Mouse (Mus musculus) urinary bladder, postnatal 25 days (tissue): Measurements from ENCODE around the gene Snupn.
A peak's percentile ranks its signal among the peaks of the same experiment; 100 is the strongest.
"Not testable (repeated sequence)": the region's sequence is repeated elsewhere in the genome, so short reads cannot be mapped to it uniquely, and the experiment has no call there.

ENCODE experiments used
- DNase-seq: peaks from one replicate; pipeline ENCODE4 v3.0.0; 2022; ENCODE audit warnings: low spot score

The Snupn gene

DNA sequence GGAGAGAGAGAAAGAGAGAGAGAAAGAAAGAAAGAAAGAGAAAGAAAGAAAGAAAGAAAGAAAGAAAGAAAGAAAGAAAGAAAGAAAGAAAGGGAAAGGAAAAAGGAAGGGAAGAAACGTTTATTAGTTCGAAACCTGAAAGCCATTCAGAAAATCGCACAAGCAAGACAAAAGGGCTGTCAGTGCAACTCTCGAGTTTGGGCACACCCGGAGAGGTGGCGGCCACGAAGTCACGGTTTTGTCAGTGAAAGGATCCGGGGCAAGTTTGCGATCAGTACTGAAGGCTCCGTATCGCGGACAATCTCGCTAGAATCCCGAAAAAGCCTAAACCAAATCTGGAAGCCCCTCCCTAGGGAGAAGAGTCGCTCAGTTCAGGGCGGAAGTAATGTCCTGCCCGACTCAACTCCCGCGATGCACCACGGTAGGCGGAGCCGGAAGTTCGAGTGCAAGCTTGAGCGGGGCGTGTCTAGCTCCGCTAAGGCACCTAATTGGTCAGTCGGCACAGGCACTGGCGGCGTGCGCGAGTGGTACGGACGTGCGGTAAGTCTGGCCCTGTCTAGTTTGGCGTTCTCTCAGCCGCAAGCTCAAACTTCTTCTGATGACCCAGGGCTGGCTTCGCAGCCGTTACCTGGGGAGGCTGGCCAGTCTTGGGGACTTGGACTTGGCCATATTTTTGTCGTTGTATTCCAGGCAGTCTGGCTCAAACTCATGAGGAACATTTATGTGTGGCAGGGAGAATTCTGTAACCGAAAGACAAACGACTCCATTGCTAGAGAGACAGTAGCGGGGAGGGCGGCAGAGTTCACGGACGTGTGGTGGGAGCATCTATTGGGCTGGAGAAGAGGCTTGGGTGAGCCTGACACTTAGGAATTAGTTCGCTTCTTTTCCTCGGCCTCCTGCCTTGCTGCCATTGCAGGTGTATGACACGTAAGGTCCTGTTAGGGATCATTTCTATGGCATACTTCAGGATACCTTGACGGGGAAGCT lies at the start of gene Snupn:
Snupn (plus strand) TSS at position 465 of the 987 bp plus-strand sequence.
- DNase-seq, result peak; percentile 91

DNA sequence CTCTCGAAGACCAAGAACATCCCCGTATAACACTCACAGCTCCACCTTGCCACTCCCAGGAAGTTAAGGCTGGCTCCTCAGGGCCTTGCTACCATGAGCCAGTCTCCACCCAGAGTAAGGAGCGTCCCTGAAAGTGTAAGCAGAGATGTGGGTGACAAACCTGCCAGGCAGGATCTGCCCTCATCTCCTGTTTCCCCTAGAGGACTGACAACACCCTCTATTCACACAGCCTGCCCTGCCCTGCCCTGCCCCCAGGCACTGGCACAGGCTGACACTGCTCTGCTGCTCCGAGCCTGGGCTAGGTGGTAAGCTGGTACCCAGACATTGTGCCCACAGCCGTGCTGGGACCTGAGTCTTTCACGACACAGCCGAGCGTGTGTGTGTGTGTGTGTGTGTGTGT lies 49.5 kb upstream of the Snupn start:
- DNase-seq, result peak; percentile 42

DNA sequence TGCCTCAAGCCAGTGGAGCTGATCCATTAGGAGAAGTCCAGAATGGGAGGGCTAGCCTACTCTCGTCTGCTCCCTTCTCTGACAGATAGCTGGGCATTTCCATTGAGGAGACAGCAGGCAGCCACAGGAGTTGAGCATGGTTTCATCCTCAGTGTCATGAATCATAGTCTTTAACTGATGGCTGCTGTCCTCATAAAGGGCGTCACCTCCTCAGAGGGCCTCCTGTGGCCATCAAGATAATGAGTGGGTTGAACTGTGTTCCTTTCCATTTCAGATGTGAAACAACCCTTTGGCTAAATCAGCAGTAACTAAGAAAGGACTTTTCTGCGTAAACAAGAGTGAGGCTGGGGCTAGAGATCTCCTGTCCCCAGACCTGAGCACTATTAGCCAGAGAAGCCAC lies 47.0 kb upstream of the Snupn start:
- DNase-seq, result no peak

DNA sequence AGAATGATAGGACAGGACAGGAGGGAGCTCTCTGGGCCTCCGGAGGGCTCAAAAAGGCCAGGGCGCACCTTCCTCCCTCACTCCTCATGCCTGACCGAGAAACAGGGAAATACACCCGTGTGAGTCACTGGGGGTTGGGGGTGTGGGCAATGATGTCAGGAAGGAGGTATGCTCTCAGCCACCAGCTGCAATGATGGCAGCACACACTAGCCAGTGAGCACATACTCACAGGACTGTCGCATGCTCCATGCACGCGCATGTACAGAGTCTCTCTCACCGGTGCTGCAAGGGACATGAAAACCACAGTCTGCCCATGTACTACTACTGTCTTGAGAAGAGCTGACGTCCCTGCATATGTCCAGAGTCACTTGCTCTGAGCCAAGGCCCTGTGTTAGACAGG lies 43.1 kb upstream of the Snupn start:
- DNase-seq, result no peak

DNA sequence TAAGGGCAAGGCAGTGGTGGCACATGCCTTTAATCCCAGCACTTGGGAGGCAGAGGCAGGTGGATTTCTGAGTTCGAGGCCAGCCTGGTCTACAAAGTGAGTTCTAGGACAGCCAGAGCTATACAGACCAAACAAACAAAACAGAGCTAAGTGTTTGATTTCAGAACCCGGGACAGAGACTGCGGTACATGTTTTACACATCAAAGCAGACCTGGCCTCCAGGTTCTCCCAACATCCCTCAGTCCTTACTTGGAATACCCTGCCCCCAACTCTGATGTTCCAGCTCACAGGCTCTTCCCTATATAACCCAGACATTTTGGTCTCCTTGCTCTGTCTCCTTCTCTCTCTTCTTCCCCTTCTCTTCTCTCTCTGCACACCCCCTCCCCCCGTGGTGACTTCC lies 40.7 kb upstream of the Snupn start:
- not testable (repeated sequence) for DNase-seq

DNA sequence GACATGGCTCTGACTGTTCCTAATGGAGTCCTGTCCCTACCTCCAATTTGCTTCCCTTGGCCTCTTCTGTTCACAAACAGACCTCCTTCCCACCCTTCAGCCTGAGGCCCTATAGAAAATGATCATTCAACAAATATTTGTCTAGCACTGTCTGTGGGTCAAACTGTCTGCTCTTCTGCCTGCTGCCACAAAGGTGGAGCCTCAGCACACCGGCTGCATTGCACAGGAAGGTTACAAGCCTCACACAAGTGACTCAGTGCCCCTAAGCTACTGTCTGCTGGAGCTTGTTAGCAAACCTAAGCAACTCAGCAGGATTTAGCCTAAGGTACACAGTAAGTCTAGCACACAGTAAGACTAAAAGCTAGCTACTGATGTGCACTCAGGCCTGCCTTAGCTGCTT lies 39.7 kb upstream of the Snupn start:
- no peak for DNase-seq

DNA sequence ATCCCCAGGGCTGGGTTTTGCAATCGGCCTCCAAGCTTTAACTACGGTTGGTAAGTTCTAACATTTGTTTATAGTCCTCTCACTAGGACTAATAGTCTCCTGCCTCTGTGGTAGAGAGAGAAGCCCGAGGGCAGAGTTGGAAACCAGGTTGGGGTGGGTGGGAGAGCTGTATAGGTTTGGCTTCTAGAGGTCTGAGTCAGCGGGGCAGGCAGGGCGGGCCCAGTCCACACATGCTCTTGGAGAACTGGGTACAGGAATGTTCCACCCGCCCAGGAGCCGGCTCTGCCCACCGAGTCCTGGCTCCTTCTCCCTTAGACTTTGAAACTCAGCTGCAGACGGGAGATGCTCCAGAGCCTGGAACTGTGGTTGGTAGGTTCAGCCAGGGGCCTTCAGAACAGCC lies 36.7 kb upstream of the Snupn start:
- DNase-seq, result peak; percentile 52

DNA sequence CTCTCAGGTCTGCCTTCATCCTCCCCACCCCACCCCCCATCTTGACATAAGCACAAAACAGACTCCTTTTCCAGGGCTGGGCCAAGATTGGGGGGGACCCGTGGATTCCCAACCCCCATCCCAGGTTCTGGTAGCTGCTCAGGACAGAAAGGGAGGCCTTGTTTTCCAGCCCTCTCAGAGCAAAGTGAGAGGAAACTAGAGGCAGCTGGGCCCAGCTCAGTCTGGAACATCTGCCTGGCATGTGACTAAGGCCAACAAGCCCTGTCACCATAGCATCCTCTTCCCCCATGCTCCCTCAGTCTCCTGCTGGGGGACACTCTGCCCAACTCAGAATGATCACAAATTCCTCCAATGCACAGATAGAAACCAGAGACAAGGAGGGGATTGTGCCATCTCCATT lies 35.6 kb upstream of the Snupn start:
- no peak for DNase-seq

DNA sequence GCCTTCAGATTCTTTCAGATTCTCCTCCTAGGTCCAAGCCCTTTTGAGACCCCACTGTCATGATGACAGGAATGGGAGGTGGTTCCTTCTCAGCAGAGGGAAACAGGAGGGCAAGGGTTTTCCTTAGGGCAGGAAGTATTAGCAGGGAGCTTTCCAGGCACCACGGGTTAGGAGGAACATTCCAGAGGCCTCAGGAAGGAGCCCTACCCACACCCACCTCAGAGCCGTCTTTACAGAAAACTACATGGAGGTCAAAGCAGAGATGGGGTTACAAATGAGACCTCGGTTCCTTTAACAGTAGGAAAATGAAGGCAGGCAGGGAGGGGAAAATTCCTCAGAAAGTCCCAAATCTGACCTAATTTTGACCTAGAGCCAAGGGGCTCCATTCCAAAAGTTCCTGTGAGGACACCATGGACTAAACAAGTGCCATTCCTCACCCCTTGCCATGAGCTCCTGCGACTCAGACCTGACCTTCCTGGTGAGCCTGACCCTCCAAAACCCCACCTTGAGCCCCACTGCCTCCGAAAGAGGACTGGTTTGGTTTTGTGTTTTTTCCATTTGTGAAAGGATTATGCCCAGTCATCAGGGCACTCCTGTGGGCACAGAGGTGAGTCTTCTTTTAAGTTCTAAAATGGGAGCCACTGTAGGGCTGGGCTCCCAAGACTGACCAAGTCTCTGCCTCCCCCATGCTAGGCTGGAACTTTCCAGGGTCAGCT lies 34.8 kb upstream of the Snupn start:
- no peak for DNase-seq

DNA sequence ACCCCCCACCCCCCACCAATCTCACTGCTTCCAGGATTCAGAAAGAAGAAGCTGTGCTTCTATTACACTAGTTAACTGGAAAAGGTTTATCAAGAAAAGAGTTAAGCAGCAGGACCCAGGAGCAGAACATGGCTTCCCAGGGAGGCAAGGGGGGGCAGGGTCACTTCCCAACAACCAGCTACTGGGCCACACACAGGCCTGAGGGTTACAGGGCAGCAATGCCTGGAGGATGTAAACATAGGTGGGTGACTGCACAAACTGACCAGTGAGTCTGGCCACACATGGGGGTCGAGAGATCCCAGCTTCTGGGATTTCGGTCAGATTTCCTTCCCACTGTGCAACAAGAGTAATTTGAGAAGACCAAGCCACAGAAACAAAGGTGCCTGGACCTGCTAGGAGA lies 33.5 kb upstream of the Snupn start:
- no peak for DNase-seq

DNA sequence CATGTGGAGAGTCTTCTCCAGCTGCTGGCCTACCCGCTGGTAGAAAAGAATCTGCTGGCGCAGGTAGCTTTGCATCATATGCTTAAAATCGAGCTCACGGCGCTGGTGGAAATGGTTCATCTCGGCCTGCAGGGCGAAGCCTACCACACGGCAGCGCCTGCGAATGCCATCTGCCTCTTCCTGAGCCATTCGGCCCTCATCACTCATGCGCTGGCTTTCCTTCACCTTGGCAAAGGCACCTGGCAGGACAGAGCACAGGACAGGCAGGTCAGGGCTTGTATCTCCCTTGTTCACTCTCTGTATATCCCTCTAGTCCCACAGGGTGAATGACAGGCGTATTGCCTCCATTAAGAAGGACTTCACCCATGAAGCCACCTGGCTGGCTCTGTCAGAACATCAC lies 32.2 kb upstream of the Snupn start:
- DNase-seq, result no peak

DNA sequence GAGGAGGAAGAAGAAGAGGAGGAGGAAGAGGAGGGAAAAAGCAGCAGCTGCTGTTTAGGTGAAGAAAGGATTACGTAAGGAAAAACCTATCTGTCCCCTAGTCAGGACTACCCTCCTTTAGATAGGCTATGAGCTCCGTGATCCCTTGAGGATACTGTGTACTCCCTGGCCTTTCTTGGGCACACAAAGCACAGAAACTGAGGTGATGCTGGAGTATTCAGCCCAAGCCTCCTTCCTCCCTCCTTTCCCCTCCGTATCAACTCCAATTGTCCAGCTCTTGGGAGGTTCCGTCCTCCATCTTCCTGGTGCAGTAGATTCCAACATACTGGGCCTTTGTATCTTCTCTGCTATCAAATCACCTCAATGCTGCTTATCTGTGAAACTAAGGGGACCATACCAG lies 27.9 kb upstream of the Snupn start:
- DNase-seq, result no peak

DNA sequence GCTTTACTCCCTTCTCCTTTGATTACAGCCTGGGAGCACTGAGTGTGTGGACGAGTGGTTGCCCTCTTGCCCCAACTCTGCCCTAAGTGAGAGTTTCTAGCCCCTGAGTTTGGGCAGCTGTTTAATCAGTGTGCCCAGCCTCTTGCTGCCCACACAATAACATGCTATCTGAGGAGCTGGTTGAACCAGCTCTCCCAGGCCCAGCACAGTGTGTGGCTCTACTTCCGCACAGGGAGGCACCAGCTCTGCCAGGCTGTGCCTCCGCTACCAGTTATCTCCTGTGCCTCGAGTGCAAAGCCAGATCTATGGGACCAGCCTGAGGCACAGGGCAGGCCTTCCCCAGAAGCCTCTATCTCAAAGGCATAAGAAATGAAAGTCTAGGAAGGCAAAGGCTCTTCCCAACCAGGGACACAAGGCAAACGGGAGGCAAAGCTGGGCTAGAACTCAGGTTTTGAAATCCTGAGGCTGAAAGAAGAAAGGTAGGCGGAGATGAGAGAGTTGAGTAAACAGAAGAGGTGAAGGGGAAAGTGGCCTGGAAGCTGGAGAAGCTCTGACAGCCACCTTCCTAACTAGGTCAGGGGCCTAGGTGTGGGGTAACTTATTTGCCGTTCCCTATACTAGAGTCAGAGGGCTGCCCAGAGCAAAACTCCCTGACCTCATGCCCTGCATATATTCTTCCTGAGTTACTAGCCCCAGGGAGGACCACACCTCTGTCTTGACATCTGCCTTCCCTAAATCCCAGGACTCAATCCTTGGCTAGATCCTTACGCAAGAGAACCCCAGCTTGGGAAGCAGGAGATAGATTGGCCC lies 26.6 kb upstream of the Snupn start:
- DNase-seq, result peak; percentile 35

DNA sequence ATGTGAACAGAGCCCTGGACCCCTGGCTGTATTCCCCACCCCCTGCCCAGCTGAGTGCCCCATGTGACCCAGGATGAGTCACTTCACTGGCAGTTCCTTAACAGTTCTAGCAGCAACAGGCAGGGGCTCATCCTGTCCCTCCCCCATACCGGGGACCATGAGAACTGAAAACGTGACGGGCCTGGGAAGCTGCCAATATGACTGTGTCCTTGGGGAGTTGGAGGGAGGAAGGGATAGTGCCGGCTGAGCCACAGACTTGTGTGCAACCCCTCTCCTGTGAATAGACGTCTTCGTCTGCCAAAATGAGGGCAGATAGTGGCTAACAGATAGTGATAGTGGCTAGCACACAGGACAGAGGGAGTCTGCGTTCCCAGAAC lies 26.0 kb upstream of the Snupn start:
- DNase-seq, result peak; percentile 65

DNA sequence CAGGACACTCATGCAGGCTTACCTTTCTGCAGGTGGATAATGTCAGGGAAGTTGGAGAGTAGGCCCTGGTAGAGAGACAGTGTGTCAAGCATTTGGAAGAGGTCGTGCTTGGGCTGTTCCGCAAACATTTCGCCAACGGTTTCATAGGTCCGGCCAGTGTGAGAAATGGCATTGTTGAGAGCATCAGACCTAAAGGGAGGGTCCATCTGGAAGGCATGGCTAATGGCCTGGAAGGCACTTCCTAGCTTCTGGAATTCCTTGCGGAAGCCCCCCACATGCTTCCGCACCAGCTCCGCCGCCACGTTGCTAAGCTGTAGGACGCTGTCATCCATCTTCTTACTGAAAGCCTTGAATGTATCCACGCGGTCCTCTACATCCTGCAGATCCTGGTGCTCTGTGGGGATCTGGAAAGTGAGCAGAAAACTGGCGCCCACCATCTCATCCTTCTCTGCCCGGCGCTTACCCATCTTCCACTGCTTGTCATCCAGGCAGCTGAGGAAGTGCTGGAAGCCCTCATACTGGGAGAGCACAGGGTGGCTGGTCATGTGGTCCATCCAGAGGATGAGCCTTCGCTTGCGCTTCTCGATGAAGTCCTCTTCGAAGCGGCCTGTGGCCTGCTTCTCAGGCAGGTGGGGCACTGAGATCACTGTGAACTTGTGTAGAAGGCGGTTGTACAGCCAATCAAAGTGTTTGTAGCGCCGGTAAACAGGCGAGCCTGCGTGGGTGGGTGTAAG lies 25.2 kb upstream of the Snupn start:
- DNase-seq, result no peak

DNA sequence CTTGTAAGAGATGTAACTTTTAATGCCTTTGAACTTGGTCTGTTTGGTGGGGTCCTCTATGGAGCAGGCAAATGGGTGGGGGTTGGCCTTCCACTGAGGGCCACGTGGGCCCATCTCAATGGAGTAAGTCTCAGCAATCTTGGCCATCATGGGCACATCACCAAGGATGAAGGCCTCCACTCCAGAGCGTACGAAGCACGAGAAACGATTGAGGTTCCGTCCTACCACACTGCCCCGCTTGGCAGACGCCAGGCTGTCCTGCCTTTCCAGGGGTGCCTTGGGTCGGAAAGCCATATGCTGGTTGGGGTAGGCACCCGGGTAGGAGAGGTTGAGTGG lies 24.7 kb upstream of the Snupn start:
- no peak for DNase-seq

DNA sequence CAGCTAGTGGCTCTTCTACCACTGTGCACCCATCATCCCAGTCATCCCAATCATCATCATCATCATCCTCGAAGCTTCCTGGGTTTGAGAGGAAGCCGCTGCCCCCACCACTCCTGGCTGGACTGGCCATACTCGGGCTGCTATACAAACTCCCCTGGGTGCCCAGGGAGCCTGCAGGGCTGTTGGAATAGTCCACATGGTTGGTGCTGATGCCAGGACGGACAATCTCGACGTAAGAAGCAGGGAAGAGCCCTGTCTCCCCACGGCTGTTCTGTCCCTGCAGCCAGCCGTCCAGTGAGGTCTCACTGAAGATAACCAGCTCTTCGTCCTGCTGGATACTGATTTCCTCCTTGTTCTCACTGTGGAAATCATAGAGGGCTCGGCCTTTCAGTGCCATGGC lies 24.3 kb upstream of the Snupn start:
- no peak for DNase-seq

DNA sequence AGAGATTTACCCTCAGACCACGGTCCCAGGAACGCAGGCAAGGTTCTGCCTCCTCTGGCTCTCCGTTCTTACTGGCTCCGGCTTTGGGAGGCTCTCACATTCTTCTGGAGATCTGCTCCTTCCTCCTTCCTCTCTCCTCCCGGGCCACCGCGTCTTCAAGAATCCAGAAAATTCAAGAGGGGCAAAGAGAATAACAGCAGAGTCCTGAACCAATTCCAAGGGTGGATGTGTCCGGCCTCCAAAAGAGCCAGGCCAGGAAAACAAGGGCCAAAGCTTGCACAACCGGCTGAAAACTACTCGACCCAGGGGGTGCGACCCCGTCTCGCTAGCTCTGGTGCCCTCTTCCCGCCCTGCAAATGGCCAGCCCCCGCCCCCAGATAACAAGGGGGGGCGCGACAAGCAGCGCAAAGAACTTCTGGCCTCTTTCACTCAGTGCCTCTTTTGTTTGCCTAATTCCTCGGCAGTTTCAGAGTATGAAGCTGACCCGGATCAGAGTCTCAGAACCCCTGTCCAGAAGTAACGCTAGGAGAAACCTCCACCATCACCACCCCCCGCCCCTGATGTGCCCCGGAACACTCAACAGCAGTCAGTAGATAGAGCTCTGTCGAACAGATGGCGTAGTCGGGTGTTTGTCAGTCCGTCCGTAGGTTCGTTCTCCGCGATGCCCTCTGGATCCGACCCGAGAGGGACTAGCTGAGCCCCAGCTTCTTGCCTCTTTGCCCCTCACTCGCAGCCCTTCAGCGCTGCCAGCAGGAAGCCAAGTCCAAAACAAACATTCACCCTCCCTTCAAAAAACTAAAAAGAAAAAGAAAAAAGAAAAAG lies 23.3 kb upstream of the Snupn start:
- peak; percentile 42 for DNase-seq

DNA sequence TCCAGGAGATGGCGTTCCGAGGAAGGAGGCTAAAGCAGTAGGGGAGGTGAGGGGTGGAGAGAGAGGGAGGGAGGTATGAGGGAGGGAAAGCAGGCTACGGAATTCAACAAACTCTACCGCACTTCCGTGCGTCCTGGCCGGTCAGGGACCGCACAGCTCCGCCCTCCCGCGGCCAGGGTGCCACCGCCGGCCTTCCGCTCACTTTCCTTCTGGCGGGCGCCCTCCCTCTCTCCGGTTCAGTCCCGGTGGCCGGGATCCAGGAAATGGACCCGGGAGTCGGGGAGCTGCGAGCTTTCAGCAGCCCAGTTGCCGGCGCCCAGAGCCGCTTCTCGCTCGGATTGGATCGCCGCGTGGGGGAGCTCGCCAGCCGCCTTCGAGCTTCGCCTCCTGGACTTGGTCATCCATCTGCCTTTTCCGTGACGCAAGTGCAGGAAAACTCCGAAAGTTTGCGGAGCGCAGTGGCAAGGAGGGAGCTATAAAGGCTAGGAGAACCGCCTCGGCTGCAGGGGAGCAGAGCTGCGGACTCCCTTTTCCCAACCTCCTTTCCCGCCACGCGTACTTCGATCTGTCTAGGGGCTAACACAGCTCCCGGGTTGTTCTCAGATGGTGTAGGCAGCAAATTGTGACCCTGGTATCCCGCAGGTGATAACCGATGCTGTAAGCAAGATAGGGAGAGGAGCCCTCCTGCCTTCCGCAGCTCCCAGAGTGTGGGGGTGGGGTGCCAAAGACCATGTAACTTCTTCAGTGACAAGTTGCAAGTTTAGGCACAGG lies 22.5 kb upstream of the Snupn start, which contains the start of gene Snx33:
Snx33 (minus strand) TSS at position 331 of the 771 bp plus-strand sequence.
- DNase-seq, result peak; percentile 90

DNA sequence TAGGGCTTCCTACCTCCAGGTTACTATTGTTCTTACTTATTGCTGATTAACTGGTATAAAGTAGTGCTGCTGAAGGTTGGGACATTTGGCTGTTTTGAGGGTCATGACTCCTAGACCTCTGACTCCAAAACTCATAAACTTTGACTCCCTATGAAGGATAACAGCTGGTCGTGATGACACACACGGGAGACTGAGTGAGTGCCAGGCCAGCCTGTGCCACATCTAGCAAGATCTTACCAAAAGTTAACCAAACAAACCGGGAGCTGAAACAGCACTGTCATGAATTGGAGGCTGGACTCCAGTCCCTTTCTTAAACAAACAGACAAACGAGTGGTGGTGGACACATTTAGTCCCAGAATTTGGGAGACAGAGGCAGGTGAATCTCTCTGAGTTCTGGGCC lies 21.2 kb upstream of the Snupn start:
- no peak for DNase-seq
